Mouse (Mus musculus) liver, adult (tissue): ENCODE results near the gene Mgst2.
A peak's percentile ranks its signal among the peaks of the same experiment; 100 is the strongest.

Experiments used
- GATA4 ChIP-seq: IDR thresholded peaks from 2 replicates; pipeline ENCODE4 v1.6.1; 2014; ENCODE audit warnings: mild to moderate bottlenecking, low read length; ENCODE audit not compliant: insufficient replicate concordance

Mgst2 gene

GRCm38 (mm10) chr3:51705220-51705619 lies 45.1 kb downstream of the Mgst2 start:
- TF ChIP-seq GATA4: no peak

GRCm38 (mm10) chr3:51708375-51708745 lies 48.2 kb downstream of the Mgst2 start:
- TF ChIP-seq GATA4: no peak

DNA sequence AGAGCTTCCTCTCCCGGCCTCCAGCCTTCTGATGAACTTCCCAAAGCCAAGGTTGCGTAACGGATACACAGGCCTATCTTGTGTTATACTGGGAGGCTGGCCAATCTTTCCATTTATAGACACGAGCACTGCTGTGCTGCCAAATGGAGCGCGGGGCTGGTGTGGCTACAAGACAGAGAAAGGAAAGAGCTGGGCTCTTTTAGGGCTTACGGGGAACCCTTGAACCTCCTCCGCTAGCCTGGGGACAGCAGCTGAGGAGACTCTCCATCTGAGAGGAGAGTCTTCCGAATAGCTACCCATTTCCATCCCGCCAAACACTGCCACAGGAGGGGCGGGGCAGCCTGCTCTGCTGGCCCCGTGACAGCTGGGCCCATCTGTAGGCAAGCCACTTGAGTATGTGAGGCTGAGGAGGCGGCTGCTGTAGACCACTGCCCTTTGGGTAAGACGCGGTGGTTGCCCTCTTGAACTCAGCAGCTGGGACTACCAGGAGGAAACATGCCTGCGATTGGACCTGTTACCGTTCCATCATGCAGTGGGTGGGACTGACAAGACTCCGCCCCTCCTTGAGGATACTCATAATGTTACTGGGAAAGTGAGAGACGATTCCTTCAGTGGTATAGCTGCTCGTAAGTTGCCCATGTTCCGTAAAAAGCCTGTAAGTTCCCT lies 48.7 kb downstream of the Mgst2 start:
- peak; percentile 91 for TF ChIP-seq GATA4

DNA sequence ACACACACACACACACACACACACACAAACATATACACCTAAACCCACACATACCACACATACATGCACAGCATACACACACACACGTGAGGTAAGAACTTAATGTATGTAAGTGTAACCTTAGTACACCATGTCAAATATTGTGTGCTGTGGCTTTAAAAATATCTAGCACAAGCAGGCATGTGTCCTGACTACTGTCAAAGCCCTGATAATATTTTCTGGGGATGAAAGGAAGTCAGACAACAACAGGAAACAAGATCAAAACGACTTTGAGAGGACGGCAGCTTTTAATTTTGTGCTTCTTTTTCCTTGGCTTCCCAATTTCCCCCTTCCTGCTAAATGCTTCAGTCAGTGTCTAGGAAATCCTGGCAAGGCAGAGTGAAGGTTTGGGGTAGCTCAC lies 52.2 kb downstream of the Mgst2 start:
- peak; percentile 90 for TF ChIP-seq GATA4

DNA sequence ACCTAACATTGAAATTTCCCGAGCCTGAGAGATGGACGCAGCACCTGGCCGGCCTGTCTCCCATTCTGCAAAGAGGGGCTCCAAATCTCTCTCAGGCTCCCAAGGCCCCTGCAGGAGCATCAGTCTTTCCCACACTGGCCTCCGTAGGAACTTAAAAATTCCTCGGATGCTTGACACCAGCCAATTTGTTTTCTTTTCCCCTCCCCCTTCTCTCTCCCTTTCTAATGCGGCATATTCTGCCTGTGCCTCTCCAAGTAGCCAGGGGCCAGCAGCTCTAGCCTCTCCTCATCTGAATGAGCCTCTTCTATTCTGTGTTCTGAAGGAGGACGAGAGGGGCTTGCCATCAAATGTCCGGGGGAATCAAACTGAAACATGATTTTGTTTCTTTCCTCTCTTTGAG lies 53.1 kb downstream of the Mgst2 start:
- no peak for TF ChIP-seq GATA4

GRCm38 (mm10) chr3:51714469-51714868 lies 54.3 kb downstream of the Mgst2 start:
- no peak for TF ChIP-seq GATA4

- no peak for TF ChIP-seq GATA4
These were observed 57.3 kb downstream of the Mgst2 start for GRCm38 (mm10) chr3:51717455-51717854.

GRCm38 (mm10) chr3:51717909-51718308 lies 57.7 kb downstream of the Mgst2 start:
- peak; percentile 29; the same call in 1 of the 2 replicates for TF ChIP-seq GATA4

GRCm38 (mm10) chr3:51719373-51719772 lies 59.2 kb downstream of the Mgst2 start:
- no peak for TF ChIP-seq GATA4

DNA sequence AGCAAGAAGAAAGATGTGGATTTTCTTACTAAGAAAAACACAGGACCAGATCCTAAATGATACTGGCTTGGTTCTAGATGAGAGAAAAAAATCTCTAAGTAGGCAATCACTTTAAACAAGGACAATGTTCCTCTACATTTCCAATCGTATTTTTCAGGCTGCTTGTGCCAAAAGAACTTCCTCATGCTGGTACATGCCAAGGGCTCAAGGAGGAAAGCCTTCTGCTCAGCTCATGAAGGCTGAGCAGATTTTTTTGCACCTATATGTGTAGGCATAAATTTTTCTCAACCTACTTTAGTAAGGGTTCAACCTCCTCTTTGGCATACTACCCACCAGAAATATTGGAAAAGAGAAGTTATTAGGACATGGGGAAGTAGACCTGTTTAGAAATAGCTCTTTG lies 59.8 kb downstream of the Mgst2 start:
- no peak for TF ChIP-seq GATA4

DNA sequence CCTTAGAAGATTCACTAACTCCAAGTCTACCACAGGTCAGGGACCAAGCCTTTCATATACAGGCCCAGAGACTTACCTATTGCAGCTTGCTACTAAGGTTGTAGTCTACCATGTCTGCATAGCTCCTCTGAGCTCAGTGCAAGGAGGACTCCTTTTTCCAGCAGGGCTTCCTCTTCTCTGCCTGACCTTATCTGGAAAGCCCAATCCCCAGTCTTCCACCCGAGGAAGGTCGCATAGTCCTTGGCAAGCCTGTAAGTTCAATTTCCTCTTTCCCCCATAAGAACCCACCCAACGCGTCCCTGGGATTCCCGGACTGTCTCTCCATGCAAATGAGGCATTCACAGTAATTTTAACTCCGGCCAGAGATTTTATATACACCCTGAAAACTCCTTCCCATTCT lies 66.1 kb downstream of the Mgst2 start:
- no peak for TF ChIP-seq GATA4

DNA sequence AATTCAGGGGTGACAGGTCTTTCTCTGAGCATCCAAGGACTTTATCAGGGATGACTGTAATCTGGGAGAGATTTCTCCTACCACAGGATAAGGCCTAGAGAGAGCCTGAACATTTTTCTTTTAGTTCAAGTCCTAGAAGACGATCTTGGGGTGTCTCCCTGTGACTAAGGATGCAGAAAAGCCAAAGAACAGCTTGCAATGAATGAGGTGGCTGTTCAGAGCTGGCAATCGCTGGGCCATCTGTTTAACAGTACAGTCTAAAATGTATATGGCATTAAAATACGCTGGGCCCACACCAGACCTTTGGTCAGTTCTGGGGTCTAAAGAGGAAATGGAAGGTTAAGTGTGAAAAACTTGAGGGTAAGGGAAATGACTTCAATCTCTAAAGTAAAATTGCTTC lies 67.3 kb downstream of the Mgst2 start:
- TF ChIP-seq GATA4: no peak

DNA sequence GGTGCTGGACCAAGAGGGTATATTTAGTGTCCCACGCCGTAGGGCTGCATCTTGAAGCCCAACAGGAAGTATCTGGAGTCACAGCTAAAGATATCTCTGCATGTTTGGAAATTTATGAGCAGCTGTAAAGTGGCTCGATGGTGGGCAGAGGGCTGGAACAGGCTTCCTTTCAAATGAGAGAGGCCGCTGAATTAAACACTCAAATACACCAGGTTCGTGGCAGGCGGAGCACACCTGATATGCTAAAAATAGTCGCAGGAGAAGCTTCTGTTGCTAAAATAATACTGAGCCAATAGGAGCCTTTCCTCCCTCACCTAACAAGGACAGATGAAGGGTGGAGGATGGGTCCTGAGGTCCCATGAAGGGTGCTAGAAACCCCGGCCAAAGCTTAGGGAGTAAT lies 67.8 kb downstream of the Mgst2 start:
- TF ChIP-seq GATA4: no peak

DNA sequence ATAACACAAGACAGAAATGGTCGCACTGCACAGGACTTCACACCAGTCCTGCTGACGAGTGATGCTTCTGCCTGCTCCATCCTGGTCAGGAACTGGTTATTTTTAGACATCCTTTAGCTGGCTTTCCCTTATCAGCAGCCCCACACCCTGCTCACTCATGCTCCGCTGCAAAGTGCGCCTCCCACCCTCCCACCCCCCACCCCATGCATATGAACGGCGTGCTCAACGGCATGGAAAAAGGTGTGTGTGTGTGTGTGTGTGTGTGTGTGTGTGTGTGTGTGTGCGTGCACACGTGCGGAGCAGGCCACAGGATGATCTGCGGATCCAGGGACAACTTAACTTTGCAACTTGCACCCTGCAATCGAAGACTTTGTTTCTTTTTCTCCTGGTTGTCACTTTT lies 68.3 kb downstream of the Mgst2 start:
- peak; percentile 16; the same call in 1 of the 2 replicates for TF ChIP-seq GATA4

DNA sequence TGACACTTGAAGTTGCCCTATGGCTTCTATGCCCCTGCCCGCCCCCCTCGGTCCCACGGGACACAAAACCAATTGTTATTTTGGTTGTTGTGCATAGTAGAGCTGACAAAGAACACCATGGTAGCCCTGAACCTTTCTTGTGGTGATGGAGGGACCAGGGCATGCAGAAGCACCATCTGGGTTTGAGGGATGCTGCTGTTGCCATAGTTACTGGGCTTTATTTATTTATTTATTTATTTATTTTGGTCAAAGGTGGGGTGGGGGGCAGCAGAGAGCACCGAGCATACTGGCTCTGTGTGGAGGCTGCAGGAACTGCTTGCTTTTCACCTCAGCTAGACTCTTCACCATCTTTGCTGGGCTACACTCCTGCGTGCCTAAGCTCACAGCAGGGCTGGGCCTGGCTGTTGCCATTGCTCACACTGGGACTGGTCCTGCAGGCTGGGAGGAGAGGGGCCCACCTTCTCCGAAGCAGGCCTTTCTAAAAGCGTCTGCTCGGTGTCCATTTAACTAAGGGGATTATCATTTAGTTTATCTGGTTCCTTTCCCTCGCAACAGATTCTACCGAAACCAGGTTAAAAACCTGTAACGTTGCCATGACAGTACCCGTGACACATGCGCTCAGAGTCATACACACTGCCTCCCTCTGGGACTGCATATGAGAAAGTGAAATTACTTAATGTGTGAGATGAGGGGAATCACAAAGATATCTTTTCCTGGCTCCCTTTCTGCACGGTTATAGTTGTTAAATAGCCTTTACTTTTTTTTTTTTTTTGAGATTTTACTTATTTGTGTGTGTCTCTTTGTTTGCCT lies 69.2 kb downstream of the Mgst2 start:
- no peak for TF ChIP-seq GATA4

- no peak for TF ChIP-seq GATA4
These were observed 70.5 kb downstream of the Mgst2 start for GRCm38 (mm10) chr3:51730662-51731061.
